Mouse (Mus musculus) embryonic facial prominence, embryonic 12.5 days (tissue): ENCODE measurements at regions not wholly inside any gene's neighbourhood (a gene's known extent, or its start where the extent isn't known, plus 50 kb on each side); places are given as distances from the start of the nearest gene placed in this dataset.

Experiments used
- ATAC-seq: fragments of 200-750 bp; cut with Nextera tagmentation; 2 replicates; pipeline ENCODE4 v1.8.0; 2017; ENCODE audit not compliant: insufficient number of reproducible peaks, insufficient read depth, low FRiP score, low TSS enrichment
- H3K27ac ChIP-seq: fragments of 300-500 bp; sonication (generic); 2 replicates; pipeline ENCODE4 v1.5.1; 2016; ENCODE audit warnings: mild to moderate bottlenecking
- H3K27me3 ChIP-seq: fragments of 300-500 bp; sonication (generic); 2 replicates; pipeline ENCODE4 v1.6.1; 2016; ENCODE audit warnings: mild to moderate bottlenecking, moderate library complexity
- H3K36me3 ChIP-seq: fragments of 300-500 bp; sonication (generic); 2 replicates; pipeline ENCODE4 v1.6.1; 2016; ENCODE audit warnings: mild to moderate bottlenecking
- H3K4me1 ChIP-seq: fragments of 300-500 bp; sonication (generic); 2 replicates; pipeline ENCODE4 v1.6.1; 2016
- H3K4me2 ChIP-seq: fragments of 300-500 bp; sonication (generic); replicated peaks from 2 replicates; pipeline ENCODE4 v1.6.1; 2016; ENCODE audit warnings: mild to moderate bottlenecking, moderate library complexity
- H3K4me3 ChIP-seq: fragments of 300-500 bp; sonication (generic); 2 replicates; pipeline ENCODE4 v1.5.1; 2016; ENCODE audit warnings: mild to moderate bottlenecking
- H3K9ac ChIP-seq: fragments of 300-500 bp; sonication (generic); 2 replicates; pipeline ENCODE4 v1.6.1; 2016; ENCODE audit warnings: mild to moderate bottlenecking, moderate library complexity
- H3K9me3 ChIP-seq: fragments of 300-500 bp; sonication (generic); 2 replicates; pipeline ENCODE4 v1.6.1; 2016; ENCODE audit warnings: mild to moderate bottlenecking, moderate library complexity
- WGBS: fragments of 180-500 bp; shearing (Covaris S2); methylation state at CpG from one replicate; pipeline ENCODE4 v1.1.7; 2016; 5-methylcytosine and 5-hydroxymethylcytosine counted together

- H3K4me2 ChIP-seq: no peak overlapping the region
- no peak for ATAC-seq
- no peaks in the 10 kb centered on the region for H3K27me3 ChIP-seq
- WGBS: 93% methylated on average over 1 of the region's 1 CpGs
- no peak overlapping the region for H3K4me3 ChIP-seq
- no peaks in the 10 kb centered on the region for H3K36me3 ChIP-seq
- H3K4me1 ChIP-seq: 0 out of 2 replicates have a peak, but pooled peaks cover 2% of the 10 kb centered on the region
- H3K27ac ChIP-seq: no peak overlapping the region
- no peaks in the 10 kb centered on the region for H3K9me3 ChIP-seq
- H3K9ac ChIP-seq: no peak overlapping the region
Observed at GRCm38 (mm10) chr11:90981626-90982025, 293.5 kb upstream of the Tom1l1 start.

GRCm38 (mm10) chr11:90978234-90978633 lies 290.1 kb upstream of the Tom1l1 start:
- H3K9me3 ChIP-seq: no peaks in the 10 kb centered on the region
- H3K9ac ChIP-seq: no peak overlapping the region
- 0 out of 2 replicates have a peak, but pooled peaks cover 2% of the 10 kb centered on the region for H3K4me1 ChIP-seq
- no peak overlapping the region for H3K27ac ChIP-seq
- no peaks in the 10 kb centered on the region for H3K36me3 ChIP-seq
- ATAC-seq: no peak
- H3K4me2 ChIP-seq: no peak overlapping the region
- no peaks in the 10 kb centered on the region for H3K27me3 ChIP-seq
- WGBS: 74% methylated on average over 3 of the region's 3 CpGs
- H3K4me3 ChIP-seq: no peak overlapping the region

DNA sequence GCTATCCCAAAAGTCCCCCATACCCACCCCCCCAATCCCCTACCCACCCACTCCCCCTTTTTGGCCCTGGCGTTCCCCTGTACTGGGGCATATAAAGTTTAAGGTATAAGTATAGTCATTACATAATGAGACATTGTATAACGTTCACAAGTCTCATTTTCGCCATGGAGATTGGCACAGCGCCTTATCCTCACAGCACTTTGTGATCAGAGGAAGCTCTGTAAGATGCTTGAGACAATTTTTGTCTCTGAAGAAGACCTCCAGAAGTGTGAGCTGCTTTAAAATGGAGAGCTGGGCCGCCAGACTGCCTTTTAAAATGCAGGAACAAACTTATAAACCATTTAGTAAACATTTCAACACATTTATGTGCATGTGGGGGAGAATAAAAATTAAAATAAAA lies 252.9 kb upstream of the Tom1l1 start:
- Histone ChIP-seq H3K27ac (no peak overlapping the region), H3K9ac (no peak overlapping the region), H3K4me3 (no peak overlapping the region), H3K27me3 (no peaks in the 10 kb centered on the region), H3K4me2 (no peak overlapping the region), H3K36me3 (no peaks in the 10 kb centered on the region), H3K9me3 (no peaks in the 10 kb centered on the region), H3K4me1 (no peaks in the 10 kb centered on the region)
- no peak for ATAC-seq
- WGBS: 81% methylated on average over 5 of the region's 5 CpGs

DNA sequence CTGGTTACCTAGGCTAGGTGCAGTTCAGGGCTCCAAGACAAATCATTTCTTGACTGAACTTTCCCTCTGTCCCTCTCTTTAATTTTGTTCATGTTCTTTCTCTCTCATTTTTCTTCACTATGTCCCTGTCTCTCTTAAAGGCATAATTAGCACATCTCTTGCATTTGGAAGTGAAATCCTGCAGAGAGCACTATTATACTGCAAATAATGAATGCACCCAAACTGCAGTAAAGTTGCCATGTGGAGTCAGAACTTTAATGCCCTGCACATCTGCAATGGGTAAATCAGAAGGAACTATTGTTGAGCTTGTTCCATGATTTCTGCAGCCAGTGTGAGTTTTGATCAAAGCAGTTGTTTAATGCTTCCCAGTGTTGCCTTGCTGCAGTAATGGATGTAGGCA lies 237.6 kb upstream of the Tom1l1 start:
- ATAC-seq: no peak
- Histone ChIP-seq H3K9ac (no peak overlapping the region), H3K4me2 (no peak overlapping the region), H3K36me3 (no peaks in the 10 kb centered on the region), H3K9me3 (no peaks in the 10 kb centered on the region), H3K27ac (no peak overlapping the region), H3K4me1 (no peaks in the 10 kb centered on the region), H3K27me3 (no peaks in the 10 kb centered on the region), H3K4me3 (no peak overlapping the region)

DNA sequence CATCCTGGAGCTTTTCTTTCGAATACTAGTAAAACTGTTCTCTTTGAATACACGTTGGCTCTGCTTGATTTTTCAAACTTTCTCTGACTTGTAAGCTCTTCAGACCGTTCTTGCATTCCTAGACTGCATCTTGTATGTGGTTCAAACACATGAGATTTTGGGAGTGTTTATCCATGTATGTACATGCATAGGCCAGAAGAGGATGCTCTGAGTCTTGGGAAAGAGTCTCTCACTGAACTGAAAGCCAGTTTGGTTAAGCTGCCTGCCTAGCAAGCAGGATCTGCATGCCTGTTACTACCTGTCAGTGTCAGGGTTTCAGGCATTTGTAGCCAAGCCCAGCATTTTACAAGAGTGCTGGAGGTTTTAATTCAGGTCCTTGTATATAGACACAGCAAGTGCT lies 229.6 kb upstream of the Tom1l1 start:
- no peak for ATAC-seq
- no peaks in the 10 kb centered on the region for H3K27me3 ChIP-seq
- no peak overlapping the region for H3K4me3 ChIP-seq
- 82% methylated on average over 3 of the region's 3 CpGs for WGBS
- no peaks in the 10 kb centered on the region for H3K36me3 ChIP-seq
- no peaks in the 10 kb centered on the region for H3K9me3 ChIP-seq
- no peak overlapping the region for H3K4me2 ChIP-seq
- H3K9ac ChIP-seq: no peak overlapping the region
- H3K4me1 ChIP-seq: no peaks in the 10 kb centered on the region
- no peak overlapping the region for H3K27ac ChIP-seq

- Histone ChIP-seq H3K27me3 (no peaks in the 10 kb centered on the region), H3K27ac (no peak overlapping the region), H3K9me3 (no peaks in the 10 kb centered on the region), H3K4me1 (no peaks in the 10 kb centered on the region), H3K9ac (no peak overlapping the region), H3K4me3 (no peak overlapping the region), H3K4me2 (no peak overlapping the region), H3K36me3 (no peaks in the 10 kb centered on the region)
- ATAC-seq: no peak
- whole genome bisulfite sequencing: 35% methylated on average over 3 of the region's 3 CpGs
Observed at GRCm38 (mm10) chr11:90894236-90894635, 206.1 kb upstream of the Tom1l1 start.

DNA sequence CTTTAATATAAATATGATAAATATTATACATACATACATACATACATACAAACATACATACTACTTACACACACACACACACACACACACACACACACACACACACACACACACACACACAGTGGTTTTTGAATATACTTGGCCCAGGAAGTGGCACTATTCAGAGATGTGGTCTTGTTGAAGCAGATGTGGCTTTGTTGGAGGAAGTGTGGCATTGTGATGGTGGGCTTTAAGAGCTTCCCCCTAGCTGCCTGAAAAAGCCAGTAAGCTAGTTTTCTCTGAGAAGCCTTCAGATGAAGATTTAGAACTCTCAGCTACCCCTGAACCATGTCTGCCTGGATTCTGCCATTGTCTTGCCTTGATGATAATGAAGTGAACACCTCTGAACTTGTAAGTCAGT lies 185.0 kb upstream of the Tom1l1 start:
- Histone ChIP-seq H3K4me3 (no peak overlapping the region), H3K36me3 (no peaks in the 10 kb centered on the region), H3K27ac (no peak overlapping the region), H3K27me3 (no peaks in the 10 kb centered on the region), H3K4me1 (no peaks in the 10 kb centered on the region), H3K9ac (no peak overlapping the region), H3K9me3 (no peaks in the 10 kb centered on the region), H3K4me2 (no peak overlapping the region)
- no peak for ATAC-seq

GRCm38 (mm10) chr11:90871686-90872085 lies 183.5 kb upstream of the Tom1l1 start:
- Histone ChIP-seq H3K4me1 (no peaks in the 10 kb centered on the region), H3K4me3 (no peak overlapping the region), H3K4me2 (no peak overlapping the region), H3K36me3 (no peaks in the 10 kb centered on the region), H3K9ac (no peak overlapping the region), H3K27ac (no peak overlapping the region), H3K9me3 (no peaks in the 10 kb centered on the region), H3K27me3 (no peaks in the 10 kb centered on the region)
- ATAC-seq: no peak
- 88% methylated on average over 2 of the region's 2 CpGs for WGBS

DNA sequence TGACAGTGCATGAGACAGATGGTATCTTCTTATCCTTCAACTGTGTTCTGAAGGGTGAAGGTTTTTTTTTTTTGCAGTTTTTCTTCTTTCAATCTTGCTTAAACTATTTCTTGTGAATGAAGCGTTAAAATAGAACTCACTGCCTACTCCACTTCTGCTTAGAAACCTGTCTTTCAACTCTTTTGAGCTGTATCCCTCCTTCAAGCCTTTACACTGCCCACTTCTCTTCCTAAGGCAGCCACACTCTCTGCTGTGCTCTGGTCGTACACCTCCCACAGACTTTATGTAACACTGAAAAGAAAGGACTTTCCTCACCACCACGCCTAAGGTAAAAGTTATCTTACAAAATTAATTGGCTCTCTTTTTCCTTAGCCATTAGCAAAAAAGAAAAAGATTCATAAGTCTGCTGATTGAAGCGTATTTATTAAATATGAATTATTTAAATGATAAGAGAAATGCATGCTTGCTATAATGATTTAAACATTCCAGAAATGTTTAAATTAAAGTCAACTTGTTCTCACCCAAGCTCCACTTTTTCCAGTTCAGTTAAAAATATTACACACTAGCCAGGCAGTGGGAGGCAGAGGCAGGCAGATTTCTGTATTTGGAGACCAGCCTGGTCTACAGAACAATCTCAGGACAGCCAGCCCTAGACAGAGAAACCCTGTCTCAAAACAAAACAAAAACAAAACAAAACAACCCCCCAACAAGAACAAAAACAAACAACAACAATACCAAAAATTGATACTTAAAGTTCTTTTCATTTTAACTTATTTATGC lies 176.0 kb upstream of the Tom1l1 start:
- no peaks in the 10 kb centered on the region for H3K4me1 ChIP-seq
- no peaks in the 10 kb centered on the region for H3K9me3 ChIP-seq
- H3K36me3 ChIP-seq: no peaks in the 10 kb centered on the region
- no peak overlapping the region for H3K27ac ChIP-seq
- H3K27me3 ChIP-seq: no peaks in the 10 kb centered on the region
- no peak overlapping the region for H3K4me3 ChIP-seq
- WGBS: 79% methylated on average over 4 of the region's 4 CpGs
- no peak for ATAC-seq
- H3K9ac ChIP-seq: no peak overlapping the region
- no peak overlapping the region for H3K4me2 ChIP-seq

DNA sequence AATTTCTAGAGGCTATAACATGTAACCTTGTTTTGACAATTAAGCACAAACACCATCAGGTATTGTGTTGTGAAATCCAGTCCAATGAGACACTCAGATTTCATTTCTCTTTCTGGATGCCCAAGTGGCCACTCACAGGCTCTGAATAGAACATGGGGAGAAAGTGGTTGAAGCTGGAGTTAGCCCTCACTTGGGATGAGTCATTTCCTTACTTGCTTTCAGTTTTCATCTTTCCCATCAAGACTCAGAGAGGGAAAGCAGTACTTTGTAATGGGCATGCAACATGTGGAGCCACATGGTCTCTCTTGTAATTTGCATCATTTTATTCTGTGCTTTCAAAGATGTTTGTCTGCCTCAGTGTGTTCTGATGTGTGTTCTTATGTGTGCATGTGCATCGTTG lies 167.6 kb upstream of the Tom1l1 start:
- Histone ChIP-seq H3K9me3 (no peaks in the 10 kb centered on the region), H3K4me3 (no peak overlapping the region), H3K27me3 (no peaks in the 10 kb centered on the region), H3K9ac (no peak overlapping the region), H3K27ac (no peak overlapping the region), H3K4me1 (no peaks in the 10 kb centered on the region), H3K36me3 (no peaks in the 10 kb centered on the region), H3K4me2 (no peak overlapping the region)
- whole genome bisulfite sequencing: 86% methylated on average over 1 of the region's 1 CpGs
- ATAC-seq: no peak

GRCm38 (mm10) chr11:90855324-90855723 lies 167.2 kb upstream of the Tom1l1 start:
- no peak for ATAC-seq
- H3K9ac ChIP-seq: no peak overlapping the region
- H3K27me3 ChIP-seq: no peaks in the 10 kb centered on the region
- 65% methylated on average over 3 of the region's 3 CpGs for WGBS
- no peaks in the 10 kb centered on the region for H3K4me1 ChIP-seq
- H3K4me3 ChIP-seq: no peak overlapping the region
- no peaks in the 10 kb centered on the region for H3K9me3 ChIP-seq
- no peak overlapping the region for H3K27ac ChIP-seq
- no peaks in the 10 kb centered on the region for H3K36me3 ChIP-seq
- no peak overlapping the region for H3K4me2 ChIP-seq

DNA sequence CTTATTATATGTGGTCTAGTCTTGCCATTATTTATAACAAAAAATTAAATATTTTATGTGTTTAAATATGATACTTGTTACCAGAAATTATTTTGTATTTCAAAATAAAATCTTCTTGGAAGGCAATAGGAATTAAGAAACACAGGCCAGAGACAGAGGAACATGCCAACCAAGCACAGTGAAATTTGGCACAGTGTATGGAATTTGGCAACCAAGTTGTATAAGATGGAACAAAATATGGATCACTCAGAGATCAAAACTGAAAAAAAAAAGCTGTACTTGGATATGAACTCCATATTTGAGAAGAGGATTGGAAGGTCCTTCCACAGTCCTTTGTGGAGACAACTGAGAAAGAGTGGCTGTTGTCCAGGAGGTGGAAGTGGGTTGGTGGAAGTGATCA lies 163.1 kb upstream of the Tom1l1 start:
- H3K9me3 ChIP-seq: no peaks in the 10 kb centered on the region
- H3K36me3 ChIP-seq: no peaks in the 10 kb centered on the region
- ATAC-seq: no peak
- no peak overlapping the region for H3K9ac ChIP-seq
- no peak overlapping the region for H3K4me2 ChIP-seq
- no peaks in the 10 kb centered on the region for H3K27me3 ChIP-seq
- H3K4me1 ChIP-seq: no peaks in the 10 kb centered on the region
- no peak overlapping the region for H3K27ac ChIP-seq
- H3K4me3 ChIP-seq: no peak overlapping the region
